Mouse (Mus musculus): ENCODE measurements at regions not wholly inside any gene's neighbourhood (a gene's known extent, or its start where the extent isn't known, plus 50 kb on each side); places are given as distances from the start of the nearest gene placed in this dataset.

DNA sequence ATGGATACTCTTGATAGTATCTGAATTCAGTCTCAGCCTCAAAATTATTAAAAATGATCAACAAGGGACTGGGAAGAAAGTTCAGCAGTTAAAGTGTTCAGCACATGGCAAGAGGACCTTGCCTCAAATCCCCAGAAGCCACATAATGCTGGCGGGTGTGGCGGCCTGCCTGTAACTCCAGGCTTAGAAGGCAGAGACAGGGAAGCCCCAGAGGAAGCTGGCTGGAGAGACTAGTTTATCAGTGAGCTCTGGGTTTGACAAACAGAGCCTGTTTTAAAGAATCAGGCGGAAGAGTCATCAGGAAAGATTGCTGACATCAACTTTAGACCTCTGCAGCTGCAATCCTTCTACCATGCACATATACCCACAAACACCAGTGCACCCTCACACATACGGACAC lies 52.1 kb upstream of the Fyn start:
- DNase-seq (ENCODE audit: low read depth, low spot score) = no peak

DNA sequence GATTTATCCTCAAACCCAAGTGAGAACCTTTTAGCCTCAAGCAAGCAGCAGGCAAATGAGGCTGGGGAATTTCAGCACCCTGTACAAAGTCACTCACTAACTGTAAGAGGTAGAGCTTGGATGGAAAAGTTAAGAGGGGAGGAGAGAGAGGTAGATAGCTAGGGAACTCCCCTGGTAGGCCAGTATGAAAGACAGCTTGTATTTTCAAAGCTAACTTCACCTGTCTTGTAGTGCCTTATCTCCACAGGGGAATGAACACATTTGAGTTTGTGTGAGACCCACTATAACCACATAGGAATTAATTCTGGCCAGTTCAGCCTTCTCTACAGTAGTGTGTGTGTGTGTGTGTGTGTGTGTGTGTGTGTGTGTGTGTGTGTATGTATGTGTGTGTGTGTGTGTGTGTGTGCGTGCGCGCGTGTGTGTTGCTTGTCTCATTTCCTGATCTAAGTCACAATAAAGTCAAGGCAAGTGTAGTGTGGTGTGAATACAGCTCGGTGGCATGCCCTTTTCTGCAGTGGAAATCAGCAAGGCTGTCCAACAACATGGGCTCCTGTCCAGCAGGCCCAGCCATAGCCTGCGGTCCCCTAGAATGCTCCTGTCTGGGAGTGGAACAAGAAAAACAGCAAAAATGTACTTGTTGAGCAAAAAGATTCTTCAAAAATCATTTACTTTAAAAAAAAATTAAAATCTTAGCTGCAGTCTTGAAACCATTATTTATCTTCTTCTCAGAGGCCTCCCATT lies 53.1 kb upstream of the Fyn start:
- no peak for DNase-seq (ENCODE audit: low read depth, low spot score)

DNA sequence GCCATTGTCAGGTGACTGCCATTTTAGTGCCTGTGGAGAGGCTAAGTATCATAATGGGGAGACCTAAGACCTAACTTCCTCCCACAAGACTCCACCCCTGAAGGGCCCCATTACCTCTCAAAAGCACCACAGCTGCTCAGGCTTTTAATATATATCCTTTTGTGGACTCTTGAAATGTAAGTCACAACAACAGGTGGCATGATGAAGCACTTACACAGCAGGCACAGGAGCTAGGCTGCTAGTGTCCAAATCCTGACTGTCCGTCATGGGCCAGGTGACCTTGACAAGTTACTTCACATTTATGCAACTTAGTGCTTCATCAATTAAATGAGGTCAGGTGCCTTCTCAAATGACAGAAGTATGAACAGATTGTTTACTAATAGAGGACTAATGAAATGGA lies 57.2 kb upstream of the Fyn start:
- DNase-seq (ENCODE audit: low read depth, low spot score) = no peak

DNA sequence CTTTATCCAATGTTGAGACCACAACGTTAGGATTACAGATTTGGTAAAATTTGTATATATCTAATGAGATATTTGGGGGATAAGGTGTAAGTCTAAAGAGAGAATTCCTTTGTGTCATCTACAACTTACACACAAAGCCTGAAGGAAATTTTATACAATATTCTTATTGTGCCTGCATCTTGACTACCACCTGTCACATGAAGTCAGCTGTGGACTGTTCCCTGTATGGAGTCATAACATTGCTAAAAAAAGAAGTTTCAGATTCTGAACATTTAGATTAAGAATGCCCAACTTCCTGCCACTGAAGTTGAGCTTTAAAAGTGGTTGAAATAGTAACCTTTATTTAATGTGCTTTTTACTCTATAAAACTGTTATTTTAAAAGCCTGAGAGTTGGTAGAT lies 60.1 kb upstream of the Fyn start:
- DNase-seq (ENCODE audit: low read depth, low spot score) = no peak

DNA sequence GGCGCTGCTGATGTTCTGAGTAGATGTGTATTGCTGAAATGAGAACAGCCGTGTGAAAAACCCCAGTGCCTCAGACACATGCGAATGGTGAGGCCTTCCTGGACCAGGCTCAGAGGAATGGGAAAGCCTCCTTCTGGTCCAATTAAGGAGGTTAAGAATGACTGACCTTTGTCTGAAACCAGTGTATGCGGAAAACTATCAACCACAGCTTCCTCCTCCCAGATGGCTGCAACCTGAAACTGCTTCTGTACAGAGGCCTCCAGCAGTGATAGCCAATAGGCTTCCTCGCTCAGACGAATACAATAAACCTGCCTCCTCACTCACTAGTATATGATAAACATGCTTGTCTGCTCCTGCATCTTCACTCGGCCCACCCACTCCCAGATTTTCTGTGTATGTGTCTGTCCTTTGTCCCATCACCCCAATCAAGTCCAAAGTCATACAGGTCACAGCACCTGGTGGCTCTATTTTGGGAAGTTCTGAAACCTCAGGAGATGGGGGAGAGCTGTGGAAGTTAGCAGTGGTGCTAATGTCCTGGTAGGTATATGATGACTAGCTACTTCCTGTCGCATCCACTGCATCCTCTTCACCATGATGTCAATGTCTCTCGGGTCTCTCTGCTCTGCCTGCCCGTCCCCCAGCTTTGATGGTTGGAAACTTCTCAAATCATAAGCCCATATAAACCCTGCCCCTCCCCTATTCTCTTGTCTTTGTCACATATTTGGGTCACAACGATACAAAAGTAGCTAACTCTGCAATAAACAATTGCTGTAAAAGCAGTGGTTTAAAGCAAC lies 75.8 kb upstream of the Fyn start:
- no peak for DNase-seq (ENCODE audit: low read depth, low spot score)

DNA sequence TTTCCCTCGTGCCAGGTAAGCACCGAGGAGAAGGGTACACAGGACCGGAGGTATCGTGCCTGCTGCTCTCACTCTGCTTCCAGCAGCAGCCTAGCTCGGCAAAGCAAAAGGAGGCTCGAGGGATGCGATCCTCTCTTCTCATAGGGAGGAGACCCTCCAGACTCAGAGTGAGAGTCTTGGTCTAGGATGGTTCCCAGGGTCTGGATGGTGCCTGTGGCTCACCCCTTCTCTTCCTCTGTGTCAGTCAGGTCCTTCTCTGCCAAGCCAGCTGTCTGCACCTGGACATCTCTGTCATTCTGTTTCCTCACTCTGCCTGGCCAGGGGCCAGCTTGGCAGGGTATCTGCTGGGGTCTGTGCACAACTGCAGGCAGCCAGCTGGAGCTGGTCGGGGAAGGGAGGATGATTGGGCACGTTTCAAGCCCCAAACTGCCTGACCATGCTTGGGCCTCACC lies 76.9 kb upstream of the Fyn start:
- no peak for DNase-seq (ENCODE audit: low read depth, low spot score)

DNA sequence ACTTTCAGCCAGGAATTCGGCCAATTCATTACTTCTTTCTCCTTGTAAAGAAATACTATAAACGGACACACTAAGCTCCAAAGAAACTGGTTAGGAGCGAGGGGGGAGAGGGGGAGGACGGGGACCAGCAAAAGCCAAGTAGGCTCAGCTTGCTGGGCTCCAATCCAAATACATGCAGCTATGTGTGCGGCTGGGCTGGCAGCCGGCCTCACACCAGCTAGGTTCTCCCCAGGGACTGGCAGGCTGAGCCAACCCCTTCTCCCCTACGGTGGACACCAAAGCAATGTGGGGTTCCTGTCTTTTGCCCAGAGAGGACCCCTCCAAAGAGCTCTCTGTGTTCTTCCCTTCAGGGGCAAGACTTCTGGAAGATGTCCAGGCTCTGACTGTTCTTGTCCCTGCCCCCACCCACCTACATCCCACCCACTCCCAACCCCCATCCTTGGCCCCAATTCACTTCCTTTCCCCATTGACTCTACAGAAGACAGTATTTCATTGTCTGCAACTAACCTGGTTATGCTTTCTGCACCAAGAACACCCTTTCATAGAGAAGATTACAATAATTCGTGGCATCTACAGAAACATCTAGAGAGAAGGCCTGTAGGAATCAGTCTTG lies 77.4 kb upstream of the Fyn start:
- peak; percentile 76 for DNase-seq (ENCODE audit: low read depth, low spot score)

DNA sequence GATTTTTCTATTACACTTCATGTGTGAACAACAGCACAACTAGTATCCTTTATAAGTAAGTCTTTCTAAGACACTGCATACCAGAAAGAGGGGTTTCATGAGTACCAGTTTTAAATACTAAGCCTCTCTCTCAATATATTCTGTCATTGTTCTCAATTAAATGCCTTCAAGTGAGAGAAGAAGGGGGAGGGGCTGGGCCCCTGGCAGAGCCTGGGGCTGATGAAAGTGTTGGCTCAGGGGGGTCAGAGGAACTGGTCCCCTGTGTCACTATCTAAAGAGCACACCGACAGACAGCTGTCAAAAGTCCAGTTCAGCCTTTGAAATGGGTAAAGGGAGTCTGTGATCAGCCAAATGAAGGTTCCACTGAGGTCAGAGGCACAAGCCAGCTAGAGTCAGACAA lies 78.4 kb upstream of the Fyn start:
- no peak for DNase-seq (ENCODE audit: low read depth, low spot score)

DNA sequence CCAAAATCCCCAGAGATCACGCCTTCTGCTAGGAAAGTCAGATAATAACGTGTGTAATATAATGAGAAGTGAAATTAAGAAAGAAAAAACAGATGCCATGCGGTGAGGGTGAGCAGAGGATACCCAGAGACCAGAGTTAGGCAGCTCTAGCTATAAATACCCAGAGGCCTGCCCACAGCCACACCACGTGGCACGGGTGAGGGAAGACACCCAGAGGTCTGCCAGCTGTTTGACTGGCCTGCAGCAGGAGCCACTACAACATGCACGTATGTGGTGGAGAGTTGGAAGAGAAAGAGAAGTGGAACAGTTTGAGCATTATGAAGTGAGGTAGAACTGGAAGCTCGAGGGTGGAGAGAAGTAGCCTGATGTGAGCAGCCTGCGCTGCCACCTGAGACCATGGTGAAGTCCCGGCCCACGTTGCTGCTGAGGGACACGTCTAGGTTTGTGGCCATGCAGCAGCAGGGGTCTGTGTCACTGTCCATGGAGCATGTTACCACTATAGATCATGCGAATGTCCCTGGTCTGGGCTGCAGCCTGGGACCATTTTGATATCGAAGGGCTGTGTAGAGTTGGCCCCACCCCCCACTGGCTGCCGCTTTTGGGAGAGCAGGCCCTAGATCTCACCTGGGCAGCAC lies 88.2 kb upstream of the Fyn start:
- no peak for DNase-seq (ENCODE audit: low read depth, low spot score)

DNA sequence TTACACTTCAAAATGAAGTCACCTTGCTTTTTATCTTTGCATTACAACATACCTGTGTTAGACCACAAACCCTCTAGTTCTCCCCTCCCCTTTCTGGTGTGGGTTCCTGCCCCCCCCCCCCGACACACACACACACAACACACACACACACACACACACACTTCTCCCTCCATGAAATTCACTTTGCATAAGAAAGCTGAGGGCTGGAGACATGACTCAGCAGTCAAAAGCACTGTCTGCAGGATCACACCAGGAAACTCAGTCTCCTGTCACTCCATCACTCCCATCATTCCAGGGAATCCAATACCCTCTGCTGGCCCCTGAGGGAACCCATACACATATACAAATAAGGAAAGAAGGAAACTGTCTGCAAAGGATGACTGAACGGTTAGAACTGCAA lies 94.5 kb upstream of the Fyn start:
- no peak for DNase-seq (ENCODE audit: low read depth, low spot score)

DNA sequence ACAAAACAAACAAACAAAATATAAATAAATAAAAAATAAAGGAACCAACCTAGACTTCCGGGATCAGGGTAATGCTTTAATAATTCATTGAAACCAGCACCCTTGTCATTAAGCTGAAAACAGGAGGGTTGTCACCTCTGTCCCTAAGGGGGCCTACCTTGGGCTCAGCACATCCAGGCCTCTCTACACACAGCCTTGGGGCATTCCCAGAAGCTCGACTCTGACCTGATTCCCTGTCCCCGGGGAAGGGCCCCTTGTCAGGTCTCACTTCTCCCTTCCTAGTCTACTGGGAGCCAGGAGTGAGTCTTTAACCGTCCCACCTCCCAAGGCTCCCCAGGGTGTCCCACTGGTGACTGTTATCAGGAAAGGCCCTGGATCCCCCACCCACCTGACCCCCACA lies 95.2 kb upstream of the Fyn start:
- no peak for DNase-seq (ENCODE audit: low read depth, low spot score)

DNA sequence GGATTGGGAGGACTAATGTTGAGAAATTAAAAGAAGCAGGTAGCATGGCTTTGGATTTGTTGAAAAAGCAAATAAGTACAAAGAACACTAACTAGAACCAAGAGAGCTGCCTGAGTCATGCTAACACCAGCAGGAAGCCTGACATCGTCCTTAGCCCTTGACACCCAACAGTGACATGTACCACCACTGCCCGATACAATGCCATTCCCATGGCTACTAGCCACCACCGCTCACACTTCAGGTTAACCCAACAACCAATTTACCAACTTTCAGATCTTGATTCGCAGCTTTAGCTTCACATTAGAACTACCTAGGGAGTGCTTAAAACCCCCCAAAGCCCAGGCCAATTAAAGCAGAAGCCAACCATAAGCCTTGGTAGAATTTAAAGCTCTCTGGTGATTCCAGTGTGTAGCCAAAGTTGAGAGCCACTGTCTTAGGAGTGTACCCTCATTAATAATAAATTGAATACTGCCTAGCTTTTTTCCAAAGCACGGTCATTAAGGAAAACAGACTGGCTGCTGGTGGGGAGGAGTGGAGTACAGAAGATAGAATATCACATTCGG lies 96.2 kb upstream of the Fyn start:
- no peak for DNase-seq (ENCODE audit: low read depth, low spot score)

DNA sequence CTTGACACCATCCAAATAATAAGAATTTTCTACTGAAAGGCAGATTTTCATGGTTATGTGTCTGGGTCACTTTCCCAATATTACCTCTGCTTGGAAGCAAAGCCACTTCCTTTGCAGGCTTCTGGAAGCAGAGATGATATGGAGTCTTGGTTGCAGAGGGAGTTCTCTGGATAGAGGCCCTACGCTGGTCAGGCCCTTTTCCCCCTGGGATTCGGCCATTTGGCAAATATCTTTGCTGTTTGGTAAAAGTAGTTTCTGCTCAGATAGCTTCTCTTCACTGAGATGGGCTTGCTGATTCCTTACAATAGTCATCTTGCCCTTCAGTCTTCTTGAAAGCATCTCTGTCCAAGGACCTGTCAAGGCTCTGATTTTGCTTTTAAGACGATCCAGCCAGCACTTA lies 98.2 kb upstream of the Fyn start:
- DNase-seq (ENCODE audit: low read depth, low spot score) = no peak

DNA sequence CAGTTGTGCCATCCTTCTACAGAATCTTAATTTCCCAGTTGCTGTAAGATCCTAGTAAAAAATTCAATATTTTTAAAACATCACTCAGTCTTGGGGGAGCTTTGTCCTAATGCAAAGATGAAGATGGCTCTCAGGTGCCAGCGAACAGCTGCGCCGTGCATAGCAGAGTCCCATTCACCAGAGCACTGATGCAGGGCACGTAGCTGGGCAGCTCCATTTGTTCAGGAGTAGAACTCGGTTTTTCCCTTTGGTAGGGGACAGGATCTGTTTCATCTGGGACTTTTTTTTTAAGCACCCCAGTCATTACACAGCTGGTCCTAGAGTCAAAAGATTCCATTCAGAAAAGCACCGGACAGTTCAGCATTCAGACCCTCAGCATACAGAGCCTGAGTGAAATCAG lies 101.4 kb upstream of the Fyn start:
- DNase-seq (ENCODE audit: low read depth, low spot score) = peak; percentile 28

DNA sequence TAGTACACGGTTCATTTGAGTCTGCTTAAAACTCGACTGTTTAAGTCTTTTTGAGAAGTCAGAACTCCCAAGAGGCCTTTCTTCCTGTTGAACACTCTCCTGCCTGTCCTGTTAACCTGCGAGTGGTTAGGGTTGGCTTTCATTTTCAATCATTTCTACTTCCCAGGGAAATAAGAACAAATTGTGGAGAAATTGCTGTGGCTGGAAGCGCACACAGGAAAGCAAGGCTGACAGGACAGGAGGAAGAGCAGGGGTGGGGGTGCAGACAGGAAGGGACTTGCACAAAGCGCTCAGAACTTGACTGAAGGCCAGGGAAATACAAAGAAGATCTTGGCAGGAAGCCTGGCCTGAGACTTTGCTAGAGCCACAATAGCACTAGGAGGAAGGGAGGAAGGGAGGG lies 102.2 kb upstream of the Fyn start:
- peak; percentile 89 for DNase-seq (ENCODE audit: low read depth, low spot score)

DNA sequence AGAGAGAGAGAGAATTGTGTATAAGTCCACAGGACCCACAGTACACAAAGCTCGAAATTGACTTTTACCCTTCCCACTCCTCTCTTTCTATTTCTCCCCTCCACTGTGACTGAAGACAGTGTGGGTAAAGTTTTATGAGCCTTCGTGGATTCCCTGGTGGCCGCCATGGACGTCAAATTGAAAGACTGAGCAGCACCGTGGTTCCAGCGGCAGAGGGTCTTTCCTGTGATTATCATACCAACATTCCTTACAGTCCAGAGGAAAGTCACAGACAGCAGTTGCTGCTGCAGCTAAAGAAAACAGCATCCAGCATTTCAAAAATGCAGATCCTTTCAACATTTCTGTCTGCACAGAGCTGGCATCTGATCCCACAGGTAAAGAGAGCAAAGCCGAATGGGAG lies 98.9 kb upstream of the Ccn6 start:
- DNase-seq (ENCODE audit: low read depth, low spot score) = no peak

DNA sequence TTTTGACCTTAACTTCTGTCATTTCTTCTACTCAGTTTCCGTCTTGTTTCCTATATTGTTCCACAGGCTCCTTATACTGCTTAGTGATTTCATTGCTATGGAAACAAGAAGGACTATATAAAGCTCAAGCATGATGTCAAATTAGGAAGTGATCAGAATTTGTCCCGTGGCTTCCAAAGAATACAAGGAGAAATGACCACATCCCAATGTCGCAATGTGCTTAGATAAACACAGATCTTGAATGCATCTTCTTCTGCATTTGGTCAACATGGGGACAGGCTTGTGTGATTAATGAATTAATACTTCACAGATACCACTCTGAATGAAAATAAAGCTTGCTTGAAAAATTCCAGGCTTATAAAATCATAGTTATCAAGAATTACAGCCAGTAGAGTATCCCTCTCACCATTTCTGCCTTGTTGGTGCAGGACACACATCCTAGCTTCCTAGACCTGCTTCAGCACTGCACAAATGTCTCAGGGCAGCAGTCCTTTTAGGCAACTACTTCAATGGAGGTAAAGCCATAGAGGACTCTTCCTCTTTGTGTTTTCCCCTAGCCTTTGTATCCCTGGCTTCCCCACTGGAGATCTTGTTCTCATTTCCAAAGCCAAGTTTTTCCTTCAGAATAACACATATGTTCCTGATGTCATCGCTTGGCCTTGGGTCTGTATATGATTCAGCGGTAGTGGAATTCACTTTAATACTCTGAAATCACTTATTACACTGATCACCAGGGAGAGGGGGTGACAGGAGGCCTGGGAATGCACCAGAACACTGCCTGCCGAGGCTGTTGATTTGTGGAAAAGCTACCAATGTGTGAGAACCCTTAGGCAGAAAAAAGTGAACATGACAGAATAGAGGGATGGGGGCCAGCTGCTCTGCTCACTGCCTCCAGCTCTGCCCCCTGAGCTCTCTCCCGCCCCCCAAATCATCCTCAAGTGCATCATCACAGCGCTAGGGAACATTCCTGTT lies 97.9 kb upstream of the Ccn6 start:
- DNase-seq (ENCODE audit: low read depth, low spot score) = peak; percentile 58

DNA sequence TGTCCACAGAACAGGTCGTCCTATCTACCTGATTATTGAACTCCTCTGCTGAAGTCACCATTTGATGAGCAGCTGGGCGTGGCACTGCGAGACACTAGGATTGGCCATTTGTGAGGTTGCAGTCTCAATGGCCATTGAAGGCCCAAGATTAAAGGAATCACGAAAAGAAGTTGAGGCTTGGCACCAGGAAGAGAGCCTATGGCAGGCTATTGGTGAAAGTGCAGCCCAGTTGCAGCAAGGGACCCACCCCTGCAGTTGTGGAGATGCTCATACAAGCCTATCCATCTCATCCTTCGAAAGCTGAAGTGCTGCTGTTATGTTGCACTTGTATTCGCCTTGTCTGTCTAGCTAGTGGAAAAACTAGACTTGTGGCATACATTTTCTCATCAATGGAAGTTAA lies 96.5 kb upstream of the Ccn6 start:
- DNase-seq (ENCODE audit: low read depth, low spot score) = no peak

DNA sequence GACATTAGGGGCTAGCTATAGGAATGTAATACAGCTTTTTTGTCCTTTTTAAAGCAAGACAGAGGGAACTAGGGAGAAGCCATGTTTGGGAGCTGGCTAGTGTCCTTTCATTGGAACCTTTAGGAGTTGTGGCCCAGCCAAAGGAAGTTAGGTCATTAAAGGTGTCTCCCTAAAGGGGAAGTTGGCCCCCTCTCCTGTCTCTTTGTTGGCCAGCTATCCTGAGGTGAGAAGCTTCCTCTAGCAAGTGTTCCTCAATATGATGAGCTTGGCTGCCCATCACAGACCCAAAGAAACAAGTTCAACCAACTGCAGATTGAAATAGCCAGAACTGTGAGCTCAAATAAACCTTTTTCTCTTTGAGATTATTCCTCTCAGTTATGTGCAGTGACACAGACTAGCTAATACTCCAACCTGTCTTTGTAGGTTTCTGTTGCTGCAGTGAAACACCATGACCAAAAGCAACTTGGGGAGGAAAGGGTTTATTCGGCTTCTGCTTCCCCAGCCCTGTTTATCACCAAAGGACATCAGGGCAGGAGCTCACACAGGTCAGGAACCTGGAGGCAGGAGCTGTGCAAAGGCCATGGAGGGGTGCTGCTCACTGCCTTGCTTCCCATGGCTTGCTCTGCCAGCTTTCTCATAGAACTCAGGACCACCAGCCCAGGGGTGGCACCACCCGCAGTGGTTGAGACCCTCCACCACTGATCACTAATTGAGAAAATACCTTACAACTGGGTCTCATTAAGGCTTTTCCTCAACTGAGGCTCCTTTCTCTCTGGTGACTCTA lies 94.0 kb upstream of the Ccn6 start:
- no peak for DNase-seq (ENCODE audit: low read depth, low spot score)

DNA sequence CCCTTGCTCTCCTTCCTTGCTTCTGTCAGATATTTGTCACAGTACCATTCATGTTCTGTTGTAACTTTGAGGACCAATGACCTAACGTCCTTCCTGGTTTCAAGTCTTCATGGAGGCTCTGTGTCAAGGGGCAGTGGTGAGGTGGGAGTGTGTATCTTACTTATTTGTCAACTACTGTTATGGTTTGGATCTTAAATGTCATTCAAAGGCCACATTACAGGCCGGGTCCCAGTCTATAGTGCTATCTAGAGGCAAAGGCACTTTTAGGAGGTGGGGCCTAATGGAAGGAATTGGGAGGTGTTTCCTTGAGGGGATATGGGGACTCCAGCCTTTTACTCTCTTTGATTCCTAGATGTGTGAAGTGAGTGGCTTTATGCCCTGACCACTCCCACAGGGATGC lies 91.0 kb upstream of the Ccn6 start:
- DNase-seq (ENCODE audit: low read depth, low spot score) = no peak

Measured in brain, adult 2 months (tissue).